Mouse (Mus musculus) bone marrow macrophage, adult 2 months (primary cell): ENCODE data around the gene Mettl17.

Source experiments
- CTCF ChIP-seq: IDR thresholded peaks from 2 replicates; pipeline ENCODE4 v1.5.1; 2012; ENCODE audit warnings: low read depth, mild to moderate bottlenecking, low read length, moderate library complexity
- POLR2A ChIP-seq: IDR thresholded peaks from 2 replicates; pipeline ENCODE4 v1.6.1; 2012; ENCODE audit warnings: mild to moderate bottlenecking, low read depth, low read length, borderline replicate concordance

GRCm38 (mm10) chr14:51853399-51853798 lies 31.2 kb upstream of the Mettl17 start, which contains the start of gene Ear6:
- TF ChIP-seq CTCF (no peak), POLR2A (no peak)
